Mouse (Mus musculus): ENCODE data around the gene Olfr191. TPM values are rescaled to one million over a fixed set of nuclear protein-coding genes. Genes with fewer than 3 reads are reported as not detected.

The Olfr191 gene
- polyA plus RNA-seq, 1 experiment from 2014 or later = not detected

DNA sequence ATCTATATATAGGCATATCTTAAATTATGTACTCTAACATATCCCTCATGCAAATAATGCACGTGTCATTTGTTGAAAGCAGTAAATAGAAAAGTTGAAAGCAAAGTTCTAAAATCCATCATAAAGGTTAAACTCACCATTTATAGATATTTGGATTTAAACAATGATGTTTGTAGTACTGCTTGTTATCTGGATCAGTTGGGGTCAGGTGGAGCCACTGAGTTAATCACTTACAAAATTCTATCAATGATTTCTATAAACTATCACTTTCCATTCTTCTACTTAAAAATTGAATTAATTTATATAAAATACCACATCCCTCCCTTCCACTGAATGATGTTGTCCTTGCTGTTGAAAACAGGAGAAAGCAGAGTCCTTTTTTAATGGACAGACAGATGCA lies 40.8 kb downstream of the Olfr191 start:
- Histone ChIP-seq H3K36me3 (replicated peaks) (no peaks in the 10 kb centered on the region), H3K9me3 (replicated peaks) (no peaks in the 10 kb centered on the region), H3K27ac (replicated peaks) (no peak overlapping the region), H3K4me2 (no peak overlapping the region), H3K4me1 (replicated peaks) (no peaks in the 10 kb centered on the region), H3K27me3 (no peaks in the 10 kb centered on the region), H3K4me3 (replicated peaks) (no peak overlapping the region), H3K9ac (no peak overlapping the region)
- WGBS (ENCODE audit: insufficient replicate concordance) = 40% methylated on average over 1 of the region's 1 CpGs
- no peak for ATAC-seq (ENCODE audit: insufficient read depth)

DNA sequence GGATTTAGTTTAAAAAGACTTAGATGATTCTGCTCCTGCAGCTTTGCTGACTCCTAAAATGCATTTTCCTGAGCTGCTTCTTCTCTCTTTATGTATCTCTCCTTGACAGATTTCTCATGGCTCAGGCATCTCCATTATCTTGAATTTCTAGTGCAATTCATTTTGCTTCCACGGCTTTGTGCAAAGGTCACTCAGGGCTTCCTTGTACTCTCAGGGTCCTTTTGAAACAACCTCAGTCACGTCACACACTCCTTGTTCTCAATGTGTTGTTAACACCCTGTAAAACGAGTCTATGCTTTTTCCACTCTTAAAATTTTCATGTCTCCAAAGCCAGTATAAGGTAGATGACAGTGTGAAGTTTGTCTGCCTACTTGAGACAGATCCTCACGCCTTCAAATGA lies 42.0 kb downstream of the Olfr191 start:
- Histone ChIP-seq H3K4me2 (no peak overlapping the region), H3K4me3 (replicated peaks) (no peak overlapping the region), H3K9me3 (replicated peaks) (no peaks in the 10 kb centered on the region), H3K27me3 (no peaks in the 10 kb centered on the region), H3K4me1 (replicated peaks) (no peaks in the 10 kb centered on the region), H3K36me3 (replicated peaks) (no peaks in the 10 kb centered on the region), H3K9ac (no peak overlapping the region), H3K27ac (replicated peaks) (no peak overlapping the region)
- 38% methylated on average over 4 of the region's 4 CpGs for WGBS (ENCODE audit: insufficient replicate concordance)
- no peak for ATAC-seq (ENCODE audit: insufficient read depth)

- WGBS (ENCODE audit: insufficient replicate concordance) = 47% methylated on average over 3 of the region's 3 CpGs
- Histone ChIP-seq H3K27ac (replicated peaks) (no peak overlapping the region), H3K4me2 (no peak overlapping the region), H3K36me3 (replicated peaks) (no peaks in the 10 kb centered on the region), H3K4me3 (replicated peaks) (no peak overlapping the region), H3K9ac (no peak overlapping the region), H3K4me1 (replicated peaks) (no peaks in the 10 kb centered on the region), H3K27me3 (no peaks in the 10 kb centered on the region), H3K9me3 (replicated peaks) (no peaks in the 10 kb centered on the region)
- no peak for ATAC-seq (ENCODE audit: insufficient read depth)
These were observed 43.8 kb downstream of the Olfr191 start for GRCm38 (mm10) chr16:59045835-59046234.

GRCm38 (mm10) chr16:59039710-59040109 lies 49.9 kb downstream of the Olfr191 start, which contains the start of gene Olfr187:
Gene Olfr187 (minus strand): TSS chr16:59039767.
- no peak for ATAC-seq (ENCODE audit: insufficient read depth)
- no peaks in the 10 kb centered on the region for H3K36me3 ChIP-seq (replicated peaks)
- no peak within 1 kb of the TSS for H3K4me2 ChIP-seq
- H3K4me3 ChIP-seq (replicated peaks) = no peak within 1 kb of the TSS
- H3K9ac ChIP-seq = no peak within 1 kb of the TSS
- no peaks in the 10 kb centered on the region for H3K9me3 ChIP-seq (replicated peaks)
- H3K27ac ChIP-seq (replicated peaks) = no peak within 1 kb of the TSS
- 72% methylated on average over 7 of the region's 7 CpGs for WGBS (ENCODE audit: insufficient replicate concordance)
- H3K27me3 ChIP-seq = no peaks in the 10 kb centered on the region
- no peaks in the 10 kb centered on the region for H3K4me1 ChIP-seq (replicated peaks)

Other genes starting within 250 kb of the Olfr191 start
- not detected in 2 replicates for gene Olfr177, start 215.1 kb downstream of the Olfr191 start, polyA plus RNA-seq (2015; fragmentation: Nextera tagmentation; extraction: Ambion mirVana)
- not detected in 2 replicates for gene Olfr178, start 197.8 kb downstream of the Olfr191 start, polyA plus RNA-seq (2015; fragmentation: Nextera tagmentation; extraction: Ambion mirVana)
- not detected in 2 replicates for gene Olfr181, start 161.1 kb downstream of the Olfr191 start, polyA plus RNA-seq (2015; fragmentation: Nextera tagmentation; extraction: Ambion mirVana)
- not detected in 2 replicates for gene Olfr180, start 160.4 kb downstream of the Olfr191 start, polyA plus RNA-seq (2015; fragmentation: Nextera tagmentation; extraction: Ambion mirVana)
- not detected in 2 replicates for gene Olfr183, start 94.5 kb downstream of the Olfr191 start, polyA plus RNA-seq (2015; fragmentation: Nextera tagmentation; extraction: Ambion mirVana)
- gene Olfr186, start 59.5 kb downstream of the Olfr191 start, polyA plus RNA-seq (2015; fragmentation: Nextera tagmentation; extraction: Ambion mirVana) = not detected in 2 replicates
- not detected in 2 replicates for gene Olfr187, start 50.1 kb downstream of the Olfr191 start, polyA plus RNA-seq (2015; fragmentation: Nextera tagmentation; extraction: Ambion mirVana)
- not detected in 2 replicates for gene Olfr190, start 11.8 kb downstream of the Olfr191 start, polyA plus RNA-seq (2015; fragmentation: Nextera tagmentation; extraction: Ambion mirVana)
- not detected in 2 replicates for gene Olfr193, start 22.1 kb upstream of the Olfr191 start, polyA plus RNA-seq (2015; fragmentation: Nextera tagmentation; extraction: Ambion mirVana)
- gene Olfr194, start 31.2 kb upstream of the Olfr191 start, polyA plus RNA-seq (2015; fragmentation: Nextera tagmentation; extraction: Ambion mirVana) = not detected in 2 replicates
- not detected in 2 replicates for gene Olfr195, start 57.2 kb upstream of the Olfr191 start, polyA plus RNA-seq (2015; fragmentation: Nextera tagmentation; extraction: Ambion mirVana)
- not detected in 2 replicates for gene Olfr196, start 80.6 kb upstream of the Olfr191 start, polyA plus RNA-seq (2015; fragmentation: Nextera tagmentation; extraction: Ambion mirVana)
- gene Olfr198, start 113.7 kb upstream of the Olfr191 start, polyA plus RNA-seq (2015; fragmentation: Nextera tagmentation; extraction: Ambion mirVana) = not detected in 2 replicates
- gene Olfr199, start 129.9 kb upstream of the Olfr191 start, polyA plus RNA-seq (2015; fragmentation: Nextera tagmentation; extraction: Ambion mirVana) = not detected in 2 replicates
- gene Olfr201, start 182.8 kb upstream of the Olfr191 start, polyA plus RNA-seq (2015; fragmentation: Nextera tagmentation; extraction: Ambion mirVana) = 0.07 and 0.10 TPM in 2 replicates
- not detected in 2 replicates for gene Olfr202, start 197.0 kb upstream of the Olfr191 start, polyA plus RNA-seq (2015; fragmentation: Nextera tagmentation; extraction: Ambion mirVana)
- gene Olfr203, start 209.1 kb upstream of the Olfr191 start, polyA plus RNA-seq (2015; fragmentation: Nextera tagmentation; extraction: Ambion mirVana) = not detected in 2 replicates
- not detected in 2 replicates for gene Olfr204, start 228.4 kb upstream of the Olfr191 start, polyA plus RNA-seq (2015; fragmentation: Nextera tagmentation; extraction: Ambion mirVana)
- not detected in 2 replicates for gene Olfr205, start 241.3 kb upstream of the Olfr191 start, polyA plus RNA-seq (2015; fragmentation: Nextera tagmentation; extraction: Ambion mirVana)